Mouse (Mus musculus) olfactory bulb, adult 2 months (tissue): ENCODE measurements around the gene Spata13.

Experiments used
- CTCF ChIP-seq: fragments of 200-500 bp; IDR thresholded peaks from 2 replicates; pipeline ENCODE4 v1.5.1; 2012; ENCODE audit warnings: low read depth, mild to moderate bottlenecking, low read length, moderate library complexity; ENCODE audit not compliant: insufficient read depth
- POLR2A ChIP-seq: fragments of 200-500 bp; IDR thresholded peaks from 2 replicates; pipeline ENCODE4 v1.6.1; 2012; ENCODE audit warnings: mild to moderate bottlenecking, low read depth, low read length, moderate library complexity; ENCODE audit not compliant: insufficient read depth

GRCm38 (mm10) chr14:60773476-60773875, 139.7 kb downstream of the Spata13 start:
- TF ChIP-seq CTCF (no peak), POLR2A (no peak)
